Mouse (Mus musculus) liver, adult 2 months (tissue): ENCODE measurements around the gene Trip11. TPM values are rescaled to one million over a fixed set of nuclear protein-coding genes. Genes with fewer than 3 reads are reported as not detected.

Experiments
- DNase-seq: peaks from one replicate; pipeline ENCODE4 v3.0.0-alpha.2; 2011; ENCODE audit warnings: low read depth, low spot score; ENCODE audit errors: extremely low read depth
- H3K27ac ChIP-seq: fragments of 200-500 bp; replicated peaks from 2 replicates; pipeline ENCODE4 v1.5.1; 2012; ENCODE audit warnings: low read depth, mild to moderate bottlenecking, control low read depth, inconsistent platforms, low read length; ENCODE audit not compliant: insufficient read depth
- H3K27me3 ChIP-seq: fragments of 200-500 bp; 2 replicates; pipeline ENCODE4 v1.6.1; 2012; ENCODE audit warnings: mild to moderate bottlenecking, moderate library complexity, low read length, inconsistent platforms; ENCODE audit not compliant: control insufficient read depth, insufficient read depth
- H3K36me3 ChIP-seq: fragments of 200-500 bp; 2 replicates; pipeline ENCODE4 v1.6.1; 2012; ENCODE audit warnings: low read length, inconsistent platforms; ENCODE audit not compliant: control insufficient read depth, insufficient read depth
- H3K4me1 ChIP-seq: fragments of 200-500 bp; 2 replicates; pipeline ENCODE4 v1.6.1; 2011; ENCODE audit warnings: low read length; ENCODE audit not compliant: control insufficient read depth, insufficient read depth
- H3K4me3 ChIP-seq: fragments of 200-500 bp; 2 replicates; pipeline ENCODE4 v1.5.1; 2011; ENCODE audit warnings: low read depth, mild to moderate bottlenecking, control low read depth, low read length, moderate library complexity; ENCODE audit not compliant: insufficient read depth
- H3K79me2 ChIP-seq: fragments of 200-500 bp; 2 replicates; pipeline ENCODE4 v1.6.1; 2012; ENCODE audit warnings: inconsistent platforms, mild to moderate bottlenecking, low read length, moderate library complexity; ENCODE audit not compliant: control insufficient read depth, insufficient read depth
- H3K9ac ChIP-seq: fragments of 200-500 bp; 2 replicates; pipeline ENCODE4 v1.6.1; 2012; ENCODE audit warnings: low read depth, mild to moderate bottlenecking, control low read depth, inconsistent platforms, low read length
- CTCF ChIP-seq: fragments of 200-500 bp; IDR thresholded peaks from 2 replicates; pipeline ENCODE4 v1.5.1; 2011; ENCODE audit warnings: low read depth, low read length, control low read depth
- POLR2A ChIP-seq: fragments of 200-500 bp; IDR thresholded peaks from 2 replicates; pipeline ENCODE4 v1.6.1; 2011; ENCODE audit warnings: low read length, control low read depth; ENCODE audit not compliant: insufficient read depth; ENCODE audit errors: extremely low read depth
- WGBS: fragments of 180-500 bp; shearing (Covaris S2); methylation state at CpG from one replicate; pipeline ENCODE4 v1.1.7; 2018; 5-methylcytosine and 5-hydroxymethylcytosine counted together
- polyA plus RNA-seq: library from polyadenylated mRNA; depleted of rRNA; stranded (reverse); fragments of >200 nt; gene quantifications from 2 replicates; pipeline ENCODE4 v1.2.3, GENCODE M21; 2012
- total RNA-seq: library from RNA; depleted of rRNA; stranded (reverse); fragments of >200 nt; gene quantifications from 2 replicates; pipeline ENCODE4 v1.2.3, GENCODE M21; 2014

Gene Trip11
- total and polyA plus RNA-seq, 2 experiments = 2.5 to 14.8 TPM

GRCm38 (mm10) chr12:101948801-101949200, 35.7 kb upstream of the Trip11 start:
- no peak for DNase-seq
- H3K9ac ChIP-seq = no peak overlapping the region
- no peak overlapping the region for H3K27ac ChIP-seq
- H3K79me2 ChIP-seq = no peaks in the 10 kb centered on the region; the same call in 1 of the 2 replicates
- WGBS = 77% methylated on average over 4 of the region's 4 CpGs
- no peak overlapping the region for H3K4me3 ChIP-seq
- no peak for TF ChIP-seq POLR2A
- TF ChIP-seq CTCF = no peak
- H3K27me3 ChIP-seq = no peaks in the 10 kb centered on the region
- H3K4me1 ChIP-seq = no peaks in the 10 kb centered on the region
- peaks cover 23% of the 10 kb centered on the region for H3K36me3 ChIP-seq

GRCm38 (mm10) chr12:101947986-101948385, 34.9 kb upstream of the Trip11 start:
- no peak for TF ChIP-seq CTCF
- TF ChIP-seq POLR2A = no peak
- WGBS = 93% methylated on average over 8 of the region's 8 CpGs
- no peaks in the 10 kb centered on the region; the same call in 1 of the 2 replicates for H3K79me2 ChIP-seq
- H3K36me3 ChIP-seq = peaks cover 25% of the 10 kb centered on the region
- no peak overlapping the region for H3K27ac ChIP-seq
- no peak overlapping the region for H3K4me3 ChIP-seq
- H3K4me1 ChIP-seq = no peaks in the 10 kb centered on the region
- H3K9ac ChIP-seq = no peak overlapping the region
- H3K27me3 ChIP-seq = no peaks in the 10 kb centered on the region
- DNase-seq = no peak

GRCm38 (mm10) chr12:101937572-101937971, 24.5 kb upstream of the Trip11 start:
- peaks cover 31% of the 10 kb centered on the region for H3K36me3 ChIP-seq
- TF ChIP-seq CTCF (peak; percentile 34; the same call in 1 of the 2 replicates), POLR2A (no peak)
- H3K27me3 ChIP-seq = no peaks in the 10 kb centered on the region
- no peaks in the 10 kb centered on the region; the same call in 1 of the 2 replicates for H3K79me2 ChIP-seq
- WGBS = 85% methylated on average over 7 of the region's 7 CpGs
- no peak overlapping the region for H3K4me3 ChIP-seq
- no peak for DNase-seq
- peaks cover 2% of the 10 kb centered on the region; the same call in 1 of the 2 replicates for H3K4me1 ChIP-seq
- H3K27ac ChIP-seq = no peak overlapping the region
- no peak overlapping the region for H3K9ac ChIP-seq

- Histone ChIP-seq H3K4me3 (no peak overlapping the region), H3K79me2 (no peaks in the 10 kb centered on the region; the same call in 1 of the 2 replicates), H3K27me3 (no peaks in the 10 kb centered on the region), H3K4me1 (peaks cover 2% of the 10 kb centered on the region; the same call in 1 of the 2 replicates), H3K27ac (no peak overlapping the region), H3K36me3 (peaks cover 40% of the 10 kb centered on the region), H3K9ac (no peak overlapping the region)
- no peak for TF ChIP-seq CTCF
- TF ChIP-seq POLR2A = no peak
- DNase-seq = peak; percentile 59
- 53% methylated on average over 3 of the region's 3 CpGs for WGBS
Measured at GRCm38 (mm10) chr12:101935223-101935622, 22.2 kb upstream of the Trip11 start.

GRCm38 (mm10) chr12:101928423-101928822, 15.4 kb upstream of the Trip11 start:
- Histone ChIP-seq H3K27me3 (no peaks in the 10 kb centered on the region), H3K27ac (no peak overlapping the region), H3K36me3 (peaks cover 44% of the 10 kb centered on the region), H3K4me1 (no peaks in the 10 kb centered on the region), H3K79me2 (no peaks in the 10 kb centered on the region), H3K9ac (no peak overlapping the region), H3K4me3 (no peak overlapping the region)
- 76% methylated on average over 1 of the region's 1 CpGs for WGBS
- DNase-seq = no peak
- TF ChIP-seq POLR2A = no peak
- TF ChIP-seq CTCF = no peak

- Histone ChIP-seq H3K27ac (no peak overlapping the region), H3K4me1 (no peaks in the 10 kb centered on the region), H3K79me2 (no peaks in the 10 kb centered on the region), H3K27me3 (no peaks in the 10 kb centered on the region), H3K36me3 (peaks cover 28% of the 10 kb centered on the region), H3K4me3 (no peak overlapping the region), H3K9ac (no peak overlapping the region)
- DNase-seq = no peak
- 95% methylated on average over 6 of the region's 6 CpGs for WGBS
- TF ChIP-seq CTCF = no peak
Measured at GRCm38 (mm10) chr12:101922313-101922712, 9.2 kb upstream of the Trip11 start.
